20 mouse cellular contexts compared by ENCODE assay signal in genomic region chr9:45000249-45000648, GRCm38 (mm10). TPM values are rescaled to one million over a fixed set of nuclear protein-coding genes. Genes with fewer than 3 reads are reported as not detected.
"Had no signal": no experiment of that assay in that cellular context is flagged by ENCODE, and none has a peak within 500 bp of the region (broad histone marks: within the 10 kb centered on the region; RNA-seq: fewer than 3 reads in every experiment).

No protein-coding gene starts in this region.

- H3K4me1 ChIP-seq: intestine, embryonic 15.5 days; liver, embryonic 13.5 days; midbrain, embryonic 12.5 days; midbrain, embryonic 15.5 days; neural tube, embryonic 13.5 days had no signal

- H3K27me3 ChIP-seq: intestine, embryonic 15.5 days; midbrain, embryonic 12.5 days; midbrain, embryonic 15.5 days; neural tube, embryonic 13.5 days had no signal

- ATAC-seq: intestine, embryonic 15.5 days; midbrain, embryonic 15.5 days had no signal

- H3K4me3 ChIP-seq: intestine, embryonic 15.5 days; liver, embryonic 13.5 days; midbrain, embryonic 12.5 days; midbrain, embryonic 15.5 days; neural tube, embryonic 13.5 days had no signal

- H3K9me3 ChIP-seq: intestine, embryonic 15.5 days; liver, embryonic 13.5 days; midbrain, embryonic 12.5 days; midbrain, embryonic 15.5 days; neural tube, embryonic 13.5 days had no signal

- H3K27ac ChIP-seq: intestine, embryonic 15.5 days; liver, embryonic 13.5 days; midbrain, embryonic 12.5 days; midbrain, embryonic 15.5 days; neural tube, embryonic 13.5 days; stomach, postnatal 0 days had no signal

- DNase-seq: kidney, adult 18-20 months; kidney, adult 9 months; kidney, postnatal 14 days; kidney, postnatal 4 days; left cerebral cortex, postnatal 4 days; liver, embryonic 13.5 days; lung, adult 2 months; lung, postnatal 14 days; lung, postnatal 4 days; retina, postnatal 1 day; right cerebral cortex, postnatal 25 days; thymus, adult 2 months; thymus, postnatal 25 days had no signal

- H3K36me3 ChIP-seq: intestine, embryonic 15.5 days; liver, embryonic 13.5 days; midbrain, embryonic 12.5 days; midbrain, embryonic 15.5 days; neural tube, embryonic 13.5 days had no signal

- H3K9ac ChIP-seq: intestine, embryonic 15.5 days; liver, embryonic 13.5 days; midbrain, embryonic 12.5 days; midbrain, embryonic 15.5 days; neural tube, embryonic 13.5 days had no signal

- H3K4me2 ChIP-seq: intestine, embryonic 15.5 days; liver, embryonic 13.5 days; midbrain, embryonic 12.5 days; midbrain, embryonic 15.5 days; neural tube, embryonic 13.5 days had no signal

RNA-seq across cellular contexts. Expression of gene Cd3e, which starts 9.2 kb away (rescaled TPM):
- polyA plus RNA-seq: liver, embryonic 13.5 days; liver, embryonic 16.5 days; midbrain, embryonic 12.5 days; stomach, embryonic 14.5 days; stomach, postnatal 0 days had no signal

RNA-seq across cellular contexts. Expression of gene Cd3d, which starts 18.7 kb away (rescaled TPM):
- polyA plus RNA-seq: intestine, embryonic 15.5 days; liver, embryonic 13.5 days; midbrain, embryonic 12.5 days; midbrain, embryonic 15.5 days; neural tube, embryonic 13.5 days; stomach, embryonic 14.5 days had no signal

RNA-seq across cellular contexts. Expression of gene Cd3g, which starts 20.0 kb away (rescaled TPM):
- polyA plus RNA-seq: midbrain, embryonic 12.5 days; midbrain, embryonic 15.5 days; neural tube, embryonic 13.5 days had no signal
